Mouse (Mus musculus) adipocyte (in vitro differentiated cells): ENCODE measurements around the gene Rsad2.
A peak's percentile ranks its signal among the peaks of the same experiment; 100 is the strongest.
"Not testable (repeated sequence)": the region's sequence is repeated elsewhere in the genome, so short reads cannot be mapped to it uniquely, and the experiment has no call there.

Experiments
- DNase-seq: peaks from one replicate; pipeline ENCODE4 v3.0.0-alpha.2; 2016; ENCODE audit warnings: low spot score

Gene Rsad2

DNA sequence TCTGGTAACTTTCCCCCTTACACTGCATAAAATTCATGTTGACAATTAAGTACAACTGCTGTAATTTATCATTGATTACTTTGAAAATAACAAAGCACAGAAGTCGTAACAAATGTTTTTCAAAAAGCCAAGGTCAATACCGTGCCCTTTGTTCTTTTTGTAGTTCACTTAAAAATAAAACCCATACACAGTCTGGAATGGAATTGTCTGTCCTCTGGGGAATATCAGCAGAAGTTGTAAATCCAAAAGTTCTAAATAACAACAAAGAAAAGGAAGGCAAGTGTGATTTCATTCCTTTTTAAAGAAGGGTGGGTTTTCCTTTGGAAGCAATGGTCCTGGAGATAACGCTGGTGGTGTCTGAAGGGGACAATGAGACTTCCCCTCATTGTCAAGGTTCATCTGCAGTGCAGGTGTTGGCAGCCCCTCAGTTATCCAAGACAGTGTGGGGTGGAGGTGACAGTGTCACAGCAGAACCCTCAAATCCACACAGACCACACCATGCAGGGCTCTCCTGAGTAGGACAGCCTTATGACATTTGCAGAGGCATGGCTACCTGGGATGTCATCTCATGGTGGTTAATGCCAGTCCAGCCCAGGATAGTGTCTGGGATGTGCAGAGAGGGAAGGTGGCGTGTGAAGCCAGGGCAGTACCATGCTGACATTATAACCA lies 9.7 kb downstream of the Rsad2 start:
- no peak for DNase-seq

GRCm38 (mm10) chr12:26444511-26444910 lies 11.7 kb downstream of the Rsad2 start:
- no peak for DNase-seq

GRCm38 (mm10) chr12:26444054-26444453 lies 12.2 kb downstream of the Rsad2 start:
- peak; percentile 74 for DNase-seq

DNA sequence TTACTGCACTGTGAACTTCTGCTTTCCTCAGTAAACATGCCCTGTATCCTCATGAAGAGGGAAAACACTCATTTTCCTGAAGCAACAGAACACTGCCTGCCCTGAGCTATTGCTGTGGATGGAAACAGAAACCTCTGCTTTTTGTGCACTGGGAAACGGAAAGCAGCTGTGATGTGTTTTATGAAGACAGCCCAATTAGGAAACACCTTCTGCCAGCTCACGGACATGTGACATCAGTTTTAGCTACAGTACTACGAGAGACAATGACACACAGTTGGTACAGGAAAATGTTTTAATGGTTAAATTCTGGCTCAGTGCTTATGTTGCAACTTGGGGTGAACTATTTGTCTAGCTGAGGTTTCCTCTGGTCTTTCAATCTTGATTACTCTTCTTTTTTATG lies 16.9 kb downstream of the Rsad2 start:
- DNase-seq = no peak

- DNase-seq = no peak
These were observed 18.3 kb downstream of the Rsad2 start for GRCm38 (mm10) chr12:26437950-26438349.

DNA sequence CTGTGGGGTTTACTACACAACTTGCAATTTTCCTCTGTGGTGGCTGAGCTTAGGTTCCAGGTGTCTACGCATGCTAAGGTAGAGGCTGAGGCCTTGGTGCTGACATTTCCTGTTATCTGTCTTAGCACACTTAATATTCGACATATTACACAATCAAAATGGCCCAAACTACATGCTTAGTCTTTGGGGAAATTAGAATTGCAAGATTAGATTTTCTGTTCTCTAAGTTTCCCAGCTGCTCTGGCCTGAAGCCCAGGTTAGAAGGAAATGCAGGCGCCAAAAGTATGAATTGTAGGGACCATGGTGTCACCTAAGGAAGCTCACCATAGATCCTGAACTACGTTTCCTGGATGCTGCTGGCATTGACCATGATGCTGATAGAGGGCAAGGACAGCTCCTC lies 19.9 kb downstream of the Rsad2 start:
- no peak for DNase-seq

- DNase-seq = not testable (repeated sequence)
These were observed 27.5 kb downstream of the Rsad2 start for GRCm38 (mm10) chr12:26428771-26429170.

DNA sequence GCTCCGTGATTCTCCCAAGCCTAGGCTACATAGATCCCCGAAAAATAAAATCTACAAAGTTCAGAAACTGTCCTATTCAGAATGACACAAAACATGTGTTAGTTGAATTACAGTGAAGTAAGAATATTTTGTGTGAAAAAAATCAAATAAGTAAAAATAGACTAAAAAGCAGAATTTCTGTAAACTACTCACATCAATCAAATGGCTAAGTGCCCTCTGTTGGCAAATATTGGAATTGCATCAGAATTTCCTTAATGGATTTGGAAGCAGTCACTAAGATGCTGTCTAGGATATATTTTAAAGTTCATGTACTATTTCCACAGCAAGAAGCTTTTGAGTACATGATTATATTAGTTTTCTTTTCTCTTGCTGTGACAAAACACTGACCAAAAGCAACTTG lies 31.4 kb downstream of the Rsad2 start:
- peak; percentile 79 for DNase-seq

- DNase-seq = no peak
These were observed 37.9 kb downstream of the Rsad2 start for GRCm38 (mm10) chr12:26418322-26418721.

DNA sequence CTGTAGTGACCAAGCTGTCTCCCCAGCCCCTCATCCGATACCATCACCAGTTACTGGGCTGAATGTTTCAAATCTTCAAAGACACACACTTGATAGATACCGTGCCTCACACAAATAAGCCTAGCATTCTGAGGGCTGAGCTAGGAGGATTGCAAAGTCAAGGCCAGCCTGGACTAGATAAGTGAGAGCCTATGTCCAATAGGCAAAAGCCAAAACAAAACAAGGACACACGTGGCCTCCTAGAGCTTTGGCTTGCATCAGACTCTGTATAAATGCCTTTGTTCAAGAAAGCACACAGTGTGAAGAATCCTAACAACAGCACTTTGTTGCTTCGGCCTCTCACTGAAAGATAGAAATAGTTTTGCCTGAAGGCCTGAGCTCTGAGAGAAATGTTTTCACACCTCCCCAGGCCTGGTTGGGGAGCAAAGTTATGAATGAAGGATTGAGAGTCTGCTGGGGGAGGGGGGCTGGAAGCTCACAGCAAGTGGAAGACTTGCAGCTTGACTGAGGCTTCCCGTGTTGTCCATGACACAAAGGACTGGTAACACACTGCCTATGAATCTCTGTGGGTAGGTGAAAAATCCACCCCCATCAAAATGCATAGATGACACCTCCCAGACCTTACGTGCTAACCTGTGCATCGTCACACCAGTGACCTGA lies 39.5 kb downstream of the Rsad2 start:
- no peak for DNase-seq

- peak; percentile 83 for DNase-seq
These were observed 41.0 kb downstream of the Rsad2 start, which contains the start of gene Rnf144a for GRCm38 (mm10) chr12:26415104-26415771. TSS of gene Rnf144a (minus strand) at chr12:26415254.

GRCm38 (mm10) chr12:26414451-26415103 lies 41.7 kb downstream of the Rsad2 start:
- DNase-seq = peak; percentile 32

GRCm38 (mm10) chr12:26413961-26414411 lies 42.3 kb downstream of the Rsad2 start:
- peak; percentile 62 for DNase-seq

DNA sequence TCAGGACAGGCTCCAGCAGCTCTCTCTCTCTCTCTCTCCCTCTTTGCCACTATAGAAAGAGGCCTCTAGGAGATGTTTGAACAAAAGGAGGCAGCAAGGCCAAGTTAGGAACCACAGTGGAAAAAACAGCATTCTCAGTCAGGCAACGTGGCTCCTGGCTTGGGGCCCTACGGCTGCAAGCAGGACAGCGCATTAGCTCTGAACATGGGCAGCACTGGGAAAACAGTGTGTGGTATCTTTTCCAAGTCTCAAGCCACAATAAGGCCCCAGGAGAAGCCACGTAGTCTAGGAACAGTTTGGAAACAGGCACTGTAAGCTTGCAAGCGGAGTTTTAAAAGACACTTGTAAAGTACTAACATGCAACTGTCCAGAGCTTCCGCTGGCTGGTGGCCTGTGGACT lies 43.5 kb downstream of the Rsad2 start:
- peak; percentile 51 for DNase-seq

- DNase-seq = no peak
These were observed 44.3 kb downstream of the Rsad2 start for GRCm38 (mm10) chr12:26411841-26412450.

- no peak for DNase-seq
These were observed 45.8 kb downstream of the Rsad2 start for GRCm38 (mm10) chr12:26410443-26410842.

DNA sequence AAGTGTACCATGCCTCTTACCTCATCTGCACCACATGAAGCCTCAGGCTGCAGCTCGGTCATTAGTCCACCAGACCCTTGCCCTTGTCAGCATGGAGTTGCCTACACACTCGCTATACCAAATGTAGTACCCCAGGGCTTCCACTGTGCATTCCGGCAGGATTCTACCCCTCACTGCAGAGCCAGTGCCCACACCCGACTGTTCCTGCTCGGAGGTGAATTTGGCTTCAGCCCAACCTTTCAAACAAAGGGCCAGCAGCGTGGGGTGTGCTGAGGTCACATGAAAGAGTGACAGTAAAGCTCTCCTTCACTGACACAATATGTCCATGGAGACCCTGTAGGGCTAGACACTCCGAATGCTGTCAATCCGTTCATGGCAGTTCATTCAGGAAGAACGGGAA lies 47.5 kb downstream of the Rsad2 start:
- no peak for DNase-seq

- DNase-seq = peak; percentile 64
These were observed 51.2 kb downstream of the Rsad2 start for GRCm38 (mm10) chr12:26404781-26405702.

GRCm38 (mm10) chr12:26403372-26404125 lies 52.7 kb downstream of the Rsad2 start:
- peak; percentile 72 for DNase-seq
